Mouse (Mus musculus) heart, postnatal 0 days (tissue): ENCODE results near the gene Gm13128. TPM values are rescaled to one million over a fixed set of nuclear protein-coding genes. Genes with fewer than 3 reads are reported as not detected.
"Not testable (repeated sequence)": the region's sequence is repeated elsewhere in the genome, so short reads cannot be mapped to it uniquely, and the experiment has no call there.

Experiments
- ATAC-seq: fragments of 200-750 bp; cut with Nextera tagmentation; 2 replicates; pipeline ENCODE4 v1.8.0; 2017; ENCODE audit warnings: low read depth, moderate number of reproducible peaks, moderate library complexity; ENCODE audit not compliant: insufficient read depth
- DNase-seq: peaks from one replicate; pipeline ENCODE4 v3.0.0-alpha.2; 2016; ENCODE audit warnings: low spot score
- H3K27ac ChIP-seq: fragments of 300-500 bp; sonication (generic); 2 replicates; pipeline ENCODE4 v1.5.1; 2014; ENCODE audit warnings: low read depth, mild to moderate bottlenecking
- H3K27me3 ChIP-seq: fragments of 300-500 bp; sonication (generic); 2 replicates; pipeline ENCODE4 v1.6.1; 2014; ENCODE audit warnings: low read length, mixed read lengths; ENCODE audit not compliant: control insufficient read depth, insufficient read depth
- H3K36me3 ChIP-seq: fragments of 300-500 bp; sonication (generic); replicated peaks from 2 replicates; pipeline ENCODE4 v1.6.1; 2014; ENCODE audit warnings: low read length, mixed read lengths; ENCODE audit not compliant: control insufficient read depth, insufficient read depth
- H3K4me1 ChIP-seq: fragments of 300-500 bp; sonication (generic); 2 replicates; pipeline ENCODE4 v1.6.1; 2014; ENCODE audit warnings: antibody characterized with exemption; ENCODE audit not compliant: control insufficient read depth, insufficient read depth
- H3K4me2 ChIP-seq: fragments of 300-500 bp; sonication (generic); 2 replicates; pipeline ENCODE4 v1.6.1; 2014; ENCODE audit warnings: low read depth, mild to moderate bottlenecking, low read length, moderate library complexity
- H3K4me3 ChIP-seq: fragments of 300-500 bp; sonication (generic); 2 replicates; pipeline ENCODE4 v1.5.1; 2014; ENCODE audit warnings: low read depth, low read length
- H3K9ac ChIP-seq: fragments of 300-500 bp; sonication (generic); replicated peaks from 2 replicates; pipeline ENCODE4 v1.6.1; 2014; ENCODE audit warnings: low read depth, low read length, mixed read lengths
- H3K9me3 ChIP-seq: fragments of 300-500 bp; sonication (generic); replicated peaks from 2 replicates; pipeline ENCODE4 v1.6.1; 2016; ENCODE audit warnings: low read length; ENCODE audit not compliant: control insufficient read depth
- WGBS: fragments of 180-500 bp; shearing (Covaris S2); extraction: QIAGEN DNeasy Blood & Tissue Kit; methylation state at CpG from one replicate; pipeline ENCODE4 v1.1.7; 2014; 5-methylcytosine and 5-hydroxymethylcytosine counted together
- polyA plus RNA-seq: library from polyadenylated mRNA; unstranded; fragments of >200 nt; fragmentation: Nextera tagmentation; extraction: Ambion mirVana; gene quantifications from 2 replicates; pipeline ENCODE4 v1.2.1, GENCODE M21; 2015
- total RNA-seq: library from RNA; depleted of rRNA; stranded (reverse); fragments of >200 nt; gene quantifications from 2 replicates; pipeline ENCODE4 v1.2.3, GENCODE M21; 2014; ENCODE audit warnings: low replicate concordance; rRNA removed

The Gm13128 gene
- not detected in 2 replicates for total RNA-seq
- polyA plus RNA-seq = not detected in 2 replicates

GRCm38 (mm10) chr4:144329949-144330348, at the start of gene Gm13128:
TSS of gene Gm13128 (plus strand) at chr4:144330249.
- H3K9me3 ChIP-seq, H3K4me2 ChIP-seq, ATAC-seq, H3K27me3 ChIP-seq, H3K36me3 ChIP-seq, H3K4me1 ChIP-seq, H3K4me3 ChIP-seq, H3K9ac ChIP-seq, H3K27ac ChIP-seq, DNase-seq: not testable (repeated sequence)
- WGBS = 49% methylated on average over 4 of the region's 4 CpGs

- ATAC-seq, H3K4me3 ChIP-seq, H3K36me3 ChIP-seq, H3K9ac ChIP-seq, H3K27me3 ChIP-seq, H3K9me3 ChIP-seq, DNase-seq, H3K4me1 ChIP-seq, H3K4me2 ChIP-seq, H3K27ac ChIP-seq: not testable (repeated sequence)
- WGBS = 75% methylated on average over 1 of the region's 1 CpGs
Observed at GRCm38 (mm10) chr4:144280388-144280787, 49.7 kb upstream of the Gm13128 start, which contains the start of gene Pramel5. TSS of gene Pramel5 (minus strand) at chr4:144280488.

GRCm38 (mm10) chr4:144299414-144299813, 30.6 kb upstream of the Gm13128 start:
- not testable (repeated sequence) for H3K27ac ChIP-seq, H3K4me2 ChIP-seq, H3K27me3 ChIP-seq, H3K36me3 ChIP-seq, H3K4me3 ChIP-seq, DNase-seq, H3K9me3 ChIP-seq, H3K4me1 ChIP-seq, H3K9ac ChIP-seq, ATAC-seq
- WGBS = 31% methylated on average over 1 of the region's 1 CpGs

- not testable (repeated sequence) for H3K27ac ChIP-seq, H3K4me3 ChIP-seq, H3K9me3 ChIP-seq, H3K36me3 ChIP-seq, H3K27me3 ChIP-seq, ATAC-seq, H3K9ac ChIP-seq, DNase-seq, H3K4me1 ChIP-seq, H3K4me2 ChIP-seq
- 69% methylated on average over 2 of the region's 2 CpGs for WGBS
Observed at GRCm38 (mm10) chr4:144312666-144313460, 17.2 kb upstream of the Gm13128 start.

- 54% methylated on average over 3 of the region's 3 CpGs for WGBS
- H3K4me1 ChIP-seq = not testable (repeated sequence)
Observed at GRCm38 (mm10) chr4:144335856-144336255, 5.8 kb downstream of the Gm13128 start.

GRCm38 (mm10) chr4:144357642-144358041, 27.6 kb downstream of the Gm13128 start, which contains the start of gene Gm13119:
TSS of gene Gm13119 (plus strand) at chr4:144357942.
- not testable (repeated sequence) for H3K4me3 ChIP-seq, H3K27ac ChIP-seq, H3K36me3 ChIP-seq, H3K4me1 ChIP-seq, ATAC-seq, H3K27me3 ChIP-seq, H3K4me2 ChIP-seq, DNase-seq, H3K9me3 ChIP-seq, H3K9ac ChIP-seq
- 80% methylated on average over 3 of the region's 3 CpGs for WGBS

More at GRCm38 (mm10) chr4:144335856-144336255, 5.8 kb downstream of the Gm13128 start:
- H3K27ac ChIP-seq, H3K9ac ChIP-seq, H3K36me3 ChIP-seq, H3K27me3 ChIP-seq, H3K4me2 ChIP-seq, H3K4me3 ChIP-seq, ATAC-seq, DNase-seq, H3K9me3 ChIP-seq: not testable (repeated sequence)
